Mouse (Mus musculus) myocyte (in vitro differentiated cells): ENCODE measurements around the gene Cwc22.

Experiments
- CEBPB ChIP-seq: IDR thresholded peaks from 2 replicates; pipeline ENCODE4 v1.6.1; 2011; ENCODE audit warnings: mild to moderate bottlenecking, moderate library complexity; ENCODE audit not compliant: poor library complexity, insufficient read depth, severe bottlenecking
- E2F4 ChIP-seq: IDR thresholded peaks from one replicate; pipeline ENCODE4 v1.6.1; 2011; ENCODE audit warnings: mild to moderate bottlenecking, control low read depth, moderate library complexity; ENCODE audit not compliant: insufficient read depth
- MAX ChIP-seq: IDR thresholded peaks from one replicate; pipeline ENCODE4 v1.6.1; 2011; ENCODE audit warnings: low read depth, mild to moderate bottlenecking, control low read depth
- MYOG ChIP-seq, 3 experiments: IDR thresholded peaks; one replicate each; pipeline ENCODE4 v1.6.1; 2011; ENCODE audit warnings: control low read depth in 2 of 3, low read depth in 2 of 3, mild to moderate bottlenecking in 2 of 3; ENCODE audit not compliant: insufficient read length in 2 of 3, control insufficient read depth in 1 of 3, insufficient read depth in 1 of 3
- POLR2A ChIP-seq: IDR thresholded peaks from one replicate; pipeline ENCODE4 v1.6.1; 2011; ENCODE audit warnings: low read depth, mild to moderate bottlenecking, control low read depth, moderate library complexity; ENCODE audit not compliant: insufficient read length
- REST ChIP-seq: IDR thresholded peaks from one replicate; pipeline ENCODE4 v1.6.1; 2011; ENCODE audit warnings: mild to moderate bottlenecking, control low read depth, moderate library complexity; ENCODE audit not compliant: insufficient read depth, insufficient read length
- TCF12 ChIP-seq: IDR thresholded peaks from one replicate; pipeline ENCODE4 v1.6.1; 2011; ENCODE audit warnings: mild to moderate bottlenecking, control low read depth; ENCODE audit not compliant: poor library complexity, insufficient read depth, severe bottlenecking
- USF1 ChIP-seq: IDR thresholded peaks from one replicate; pipeline ENCODE4 v1.6.1; 2011; ENCODE audit warnings: low read depth, mild to moderate bottlenecking, control low read depth, moderate library complexity

GRCm38 (mm10) chr2:77879736-77880135 is 66.4 kb downstream of the Cwc22 start:
- TF ChIP-seq MYOG (IDR thresholded peaks at IDR 0.05; ENCODE audit: control insufficient read depth in 1 of 3, insufficient read depth in 1 of 3, insufficient read length in 2 of 3, low read depth in 2 of 3) = no peak
- TF ChIP-seq REST = no peak
- no peak for TF ChIP-seq POLR2A
- no peak for TF ChIP-seq MAX
- TF ChIP-seq USF1 = no peak
- TF ChIP-seq TCF12 = no peak
- no peak for TF ChIP-seq E2F4
- no peak for TF ChIP-seq CEBPB
